Mouse (Mus musculus): Measurements from ENCODE around the gene Rmdn2.

The Rmdn2 gene

GRCm38 (mm10) chr17:79611545-79611944, at the start of gene Rmdn2:
Rmdn2 (plus strand) TSS chr17:79611863.
- DNase-seq (ENCODE audit: low spot score in 2 of 2): no peak

DNA sequence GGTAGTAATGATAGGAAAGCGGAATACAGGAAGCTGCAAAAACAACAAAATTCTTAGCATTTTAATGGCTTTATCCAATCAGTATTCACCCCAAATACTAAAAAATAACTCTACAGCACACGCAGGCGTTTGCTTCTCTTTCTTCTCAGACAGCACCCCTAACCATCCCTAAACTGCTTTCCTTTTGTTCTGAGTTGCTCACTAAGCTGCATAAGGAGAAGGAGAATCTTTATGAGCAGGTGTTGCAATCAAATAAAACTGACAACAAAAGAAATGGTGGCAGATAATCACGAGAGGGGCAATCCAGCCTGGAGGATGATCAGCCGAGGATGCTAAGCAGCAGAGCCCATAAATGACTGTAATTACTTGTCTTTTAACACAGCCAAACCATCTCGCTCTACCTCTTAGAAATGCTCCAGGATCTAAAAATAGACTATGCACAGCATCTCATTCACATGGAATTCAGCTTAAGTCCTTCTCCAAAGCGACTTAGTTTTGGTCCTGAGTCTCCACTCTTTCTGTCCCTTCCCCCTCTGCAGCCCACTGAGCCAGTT, 48.5 kb upstream of the Rmdn2 start:
- peak in 1 of 2 experiments; percentile 25 for DNase-seq (ENCODE audit: low spot score in 2 of 2)

DNA sequence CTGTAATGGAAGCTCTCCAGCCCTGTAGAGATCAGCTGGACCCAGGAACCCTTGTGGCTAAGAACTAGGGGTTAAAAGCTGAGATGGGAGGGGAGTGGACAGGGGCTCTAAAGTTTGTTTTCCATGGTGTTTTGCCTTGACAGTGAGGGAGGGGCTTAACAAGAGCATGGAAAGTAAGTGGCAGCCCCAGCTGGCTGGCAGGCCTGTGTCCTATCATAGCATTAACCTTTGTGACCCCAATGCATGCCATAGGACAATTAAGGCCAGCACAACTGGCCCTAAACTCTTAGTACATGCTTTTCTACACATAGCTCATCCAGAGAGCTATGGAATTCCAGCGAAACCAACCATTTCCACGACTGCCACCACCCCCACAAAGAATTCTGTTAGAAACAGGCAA, 47.9 kb upstream of the Rmdn2 start:
- no peak for DNase-seq (ENCODE audit: low spot score in 2 of 2)

DNA sequence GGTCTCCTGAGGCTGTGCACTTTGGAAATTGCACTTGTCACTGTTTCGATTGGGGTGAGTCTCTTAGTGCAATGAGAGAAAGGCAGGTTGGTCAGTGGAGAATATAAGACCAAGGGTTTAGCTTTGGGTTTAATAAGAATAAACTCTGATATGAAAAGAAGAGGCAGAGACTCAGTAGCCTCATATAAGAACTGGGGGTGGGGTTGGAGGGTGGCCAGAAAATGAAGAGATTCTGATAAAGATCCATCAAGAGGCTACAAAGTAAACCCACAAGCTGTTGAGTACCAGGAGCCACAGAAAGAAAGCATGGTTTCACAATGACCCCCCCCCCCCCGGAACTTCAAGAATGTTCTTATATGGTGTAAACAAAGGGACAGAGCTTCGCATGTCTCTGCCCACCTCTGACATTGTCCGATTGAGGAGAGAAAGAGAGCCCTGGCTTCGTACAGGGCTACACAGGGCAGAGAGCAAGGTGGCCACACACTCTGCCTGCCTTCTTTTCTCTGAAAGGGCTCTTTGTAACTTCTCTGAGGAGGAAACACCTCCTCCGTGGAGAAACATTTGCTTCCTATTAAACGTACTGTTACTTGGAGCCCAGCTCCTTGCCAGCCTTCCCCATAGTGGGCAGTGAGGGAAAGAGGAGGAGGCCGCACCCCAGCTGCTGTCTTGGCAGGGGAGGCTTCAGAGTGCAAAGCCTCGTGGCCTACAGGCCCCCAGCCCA, 46.3 kb upstream of the Rmdn2 start:
- peak in 1 of 2 experiments; percentile 25 for DNase-seq (ENCODE audit: low spot score in 2 of 2)

DNA sequence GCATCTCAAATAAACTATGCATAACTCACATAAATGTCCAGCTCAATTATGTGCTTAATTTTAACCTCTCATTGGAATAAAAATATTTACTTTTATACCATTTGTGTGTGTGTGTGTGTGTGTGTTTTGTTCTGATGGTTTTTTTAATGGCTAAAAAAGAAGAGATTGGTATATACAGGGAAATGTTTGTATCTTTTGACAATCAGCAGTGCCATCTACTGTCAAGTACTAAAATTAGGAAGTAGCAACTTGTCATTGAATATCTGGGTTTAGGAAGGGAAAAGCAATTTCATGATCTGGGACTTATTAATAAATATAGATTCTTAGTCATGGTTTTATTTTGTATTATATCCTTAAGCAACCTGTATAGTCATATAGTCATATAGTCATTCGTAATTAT, 43.3 kb upstream of the Rmdn2 start:
- no peak for DNase-seq (ENCODE audit: low spot score in 2 of 2)

DNA sequence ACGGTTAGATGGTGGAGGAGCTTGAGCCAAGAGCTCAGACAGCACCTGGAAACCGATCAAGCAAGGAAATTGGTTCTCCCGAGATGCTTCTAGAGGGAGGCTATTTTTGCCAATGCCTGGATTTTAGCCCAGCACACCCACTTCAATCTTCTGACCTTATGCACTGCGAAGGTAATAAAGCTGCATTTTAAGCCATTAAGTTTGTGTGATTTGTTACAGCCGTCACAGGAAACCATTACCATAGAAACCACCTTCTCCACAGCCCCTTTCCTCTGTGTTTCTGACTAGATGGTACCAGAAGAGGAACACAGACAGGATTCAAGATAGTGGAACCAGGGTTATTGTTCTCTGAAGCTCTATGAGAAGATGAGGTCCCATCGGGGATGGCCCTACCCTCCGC, 33.3 kb upstream of the Rmdn2 start:
- DNase-seq (ENCODE audit: low spot score in 2 of 2): no peak

DNA sequence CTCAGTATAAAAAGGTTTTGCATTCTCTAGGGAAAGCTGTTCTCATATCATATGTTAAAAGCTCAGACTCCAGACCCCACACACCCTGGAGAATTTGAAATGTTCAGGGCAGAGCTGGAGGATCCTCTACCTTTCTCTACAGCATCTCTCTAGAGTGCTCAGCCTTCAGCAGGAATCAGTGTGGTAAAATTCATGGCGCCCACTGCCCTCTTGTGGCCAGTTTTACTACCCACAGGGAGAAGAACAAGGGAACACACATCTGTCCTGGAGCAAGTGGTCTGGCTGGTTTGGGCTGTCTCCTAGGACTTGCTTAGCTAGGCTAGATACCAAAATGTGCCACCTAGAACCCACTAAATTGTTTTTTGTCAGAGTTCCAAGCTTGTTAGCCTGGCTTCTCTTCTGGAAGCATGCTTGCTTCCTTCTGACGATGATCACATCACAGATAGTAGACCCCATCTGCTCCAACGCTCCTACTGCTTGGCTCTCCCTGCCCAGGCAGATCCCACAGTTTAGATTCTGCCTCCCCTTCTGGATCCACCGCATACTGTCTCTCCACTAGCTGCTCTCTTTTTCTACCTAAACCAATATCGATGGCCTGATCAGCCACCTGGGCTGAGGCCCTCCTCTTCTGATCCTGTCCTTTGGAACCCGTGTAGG, 31.3 kb upstream of the Rmdn2 start:
- DNase-seq (ENCODE audit: low spot score in 2 of 2): peak; percentile 76 to 85

DNA sequence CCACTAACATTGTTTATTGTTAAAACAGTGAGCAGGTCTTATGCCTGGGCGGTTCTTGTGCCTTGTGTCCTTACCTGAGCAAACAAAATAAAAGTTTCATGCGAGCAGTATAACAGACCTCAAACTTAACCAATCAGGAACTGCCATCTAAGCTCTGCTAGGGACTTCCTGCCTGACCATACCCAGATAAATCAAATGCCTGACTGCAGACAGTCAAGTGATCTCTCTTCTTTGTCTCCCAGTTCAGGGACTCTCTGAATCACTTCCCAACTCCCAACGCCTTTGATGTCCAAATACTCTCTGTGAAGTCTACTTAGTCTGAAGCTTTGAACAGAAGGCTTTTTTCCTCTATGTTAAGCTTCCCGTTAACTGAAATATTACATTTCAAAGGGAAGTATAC, 28.2 kb upstream of the Rmdn2 start:
- no peak for DNase-seq (ENCODE audit: low spot score in 2 of 2)

GRCm38 (mm10) chr17:79584246-79584800, 27.3 kb upstream of the Rmdn2 start:
- DNase-seq (ENCODE audit: low spot score in 2 of 2): no peak

- no peak for DNase-seq (ENCODE audit: low spot score in 2 of 2)
Observed at GRCm38 (mm10) chr17:79589913-79590312, 21.8 kb upstream of the Rmdn2 start.

GRCm38 (mm10) chr17:79595996-79596395, 15.7 kb upstream of the Rmdn2 start:
- no peak for DNase-seq (ENCODE audit: low spot score in 2 of 2)

DNA sequence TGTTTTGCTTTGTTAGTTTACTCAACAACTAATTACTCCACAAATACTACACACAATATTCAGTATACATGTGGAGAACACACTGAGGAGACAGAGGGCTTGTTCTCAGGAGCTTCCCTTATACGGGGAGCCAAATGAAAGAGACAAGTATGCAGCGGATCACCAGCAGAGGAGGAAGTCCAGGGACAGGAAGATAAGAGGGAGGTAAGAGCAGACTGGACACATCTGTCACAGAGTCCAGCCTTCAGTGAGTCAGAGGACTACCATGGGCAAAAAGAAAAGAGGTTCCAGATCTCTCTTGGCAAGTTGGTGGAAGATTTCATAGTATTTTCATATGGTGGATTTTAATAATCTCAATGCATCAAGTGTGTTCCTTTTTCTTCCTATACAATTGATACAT, 13.5 kb upstream of the Rmdn2 start:
- DNase-seq (ENCODE audit: low spot score in 2 of 2): no peak

DNA sequence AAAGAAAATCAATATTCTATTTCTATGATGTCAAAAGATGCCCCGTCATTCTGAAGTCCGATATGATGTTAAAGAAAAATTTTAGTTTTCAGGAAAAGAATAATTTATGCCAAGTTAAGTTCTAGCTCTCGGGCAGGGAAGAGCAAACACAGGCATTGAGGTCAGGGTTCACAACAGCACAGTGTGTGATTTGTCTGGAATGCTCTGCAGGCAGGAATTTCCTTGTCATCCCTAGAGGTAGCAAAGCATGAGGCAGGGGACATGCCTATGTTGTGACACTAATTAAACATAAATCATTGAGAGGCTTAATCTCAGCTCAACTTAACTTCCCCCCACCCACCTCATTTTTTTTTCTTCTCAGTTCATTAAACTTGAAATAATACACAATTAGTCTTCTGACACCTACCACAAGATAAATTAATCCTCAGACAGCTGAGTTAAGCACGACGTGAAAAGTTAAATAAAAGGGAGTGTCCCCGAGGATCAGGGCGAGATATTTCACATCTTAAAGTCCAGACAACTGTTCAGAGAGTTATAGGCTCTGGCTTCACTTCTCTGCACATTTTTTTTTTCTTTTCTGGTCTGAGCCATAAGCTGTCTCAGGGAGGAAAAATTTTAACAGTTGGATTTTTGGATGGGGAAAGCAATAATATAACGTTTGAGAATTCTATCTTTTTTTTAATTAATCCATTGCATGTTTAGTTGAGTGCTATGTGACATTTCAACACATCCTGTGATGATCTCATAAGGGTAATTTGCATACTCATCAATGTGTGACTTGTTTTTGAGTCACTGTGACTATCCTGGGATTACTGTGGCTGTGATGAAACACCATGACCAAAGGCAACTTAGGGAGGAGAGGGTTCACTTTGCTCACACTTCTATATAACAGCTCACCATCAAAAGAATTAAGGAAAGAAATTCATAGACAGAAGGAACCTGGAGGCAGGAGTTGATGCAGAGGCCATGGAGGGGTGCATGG, 12.8 kb upstream of the Rmdn2 start:
- DNase-seq (ENCODE audit: low spot score in 2 of 2): no peak

GRCm38 (mm10) chr17:79600108-79600507, 11.6 kb upstream of the Rmdn2 start:
- no peak for DNase-seq (ENCODE audit: low spot score in 2 of 2)

DNA sequence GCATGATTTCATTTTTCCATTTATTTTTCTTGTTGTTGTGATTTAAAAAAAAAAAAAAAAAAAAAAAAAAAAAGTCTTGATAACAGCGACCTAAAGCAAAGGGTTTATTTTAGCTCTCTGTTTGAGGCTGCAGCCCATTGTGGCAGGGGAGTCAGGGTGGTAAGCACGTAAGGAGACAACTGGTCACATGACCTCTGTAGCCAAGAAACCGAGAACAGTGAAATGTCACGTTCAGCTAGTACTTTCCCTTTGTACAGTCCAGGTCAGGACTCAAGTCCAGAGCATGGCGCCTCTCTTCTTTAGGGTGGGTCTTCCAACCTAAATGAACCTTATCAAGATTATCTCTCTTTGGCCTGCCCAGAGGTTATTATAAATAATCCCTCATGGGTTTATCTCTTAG, 9.3 kb upstream of the Rmdn2 start:
- no peak for DNase-seq (ENCODE audit: low spot score in 2 of 2)

- no peak for DNase-seq (ENCODE audit: low spot score in 2 of 2)
Observed at GRCm38 (mm10) chr17:79603427-79603826, 8.2 kb upstream of the Rmdn2 start.

GRCm38 (mm10) chr17:79605794-79606193, 5.9 kb upstream of the Rmdn2 start:
- DNase-seq (ENCODE audit: low spot score in 2 of 2): no peak

DNA sequence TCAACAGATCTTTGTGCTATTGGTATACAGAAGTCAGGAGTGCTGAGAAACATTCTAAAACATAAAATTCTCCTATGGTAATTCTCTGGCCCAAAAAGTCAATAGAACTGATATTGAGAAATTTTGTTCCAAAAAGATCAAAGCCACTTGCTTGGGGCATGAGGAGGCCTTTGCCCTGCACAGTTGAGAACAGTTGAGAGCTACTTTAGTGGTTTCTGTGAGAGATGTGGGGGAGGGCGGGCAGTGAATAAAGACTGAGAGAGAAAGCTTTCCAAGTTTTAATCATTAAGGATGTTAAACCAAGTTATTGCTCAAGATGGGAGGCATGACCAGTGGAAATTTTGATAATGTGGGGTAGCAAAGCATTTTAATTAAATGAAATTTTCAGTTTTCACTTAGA, 2.0 kb upstream of the Rmdn2 start:
- no peak for DNase-seq (ENCODE audit: low spot score in 2 of 2)

DNA sequence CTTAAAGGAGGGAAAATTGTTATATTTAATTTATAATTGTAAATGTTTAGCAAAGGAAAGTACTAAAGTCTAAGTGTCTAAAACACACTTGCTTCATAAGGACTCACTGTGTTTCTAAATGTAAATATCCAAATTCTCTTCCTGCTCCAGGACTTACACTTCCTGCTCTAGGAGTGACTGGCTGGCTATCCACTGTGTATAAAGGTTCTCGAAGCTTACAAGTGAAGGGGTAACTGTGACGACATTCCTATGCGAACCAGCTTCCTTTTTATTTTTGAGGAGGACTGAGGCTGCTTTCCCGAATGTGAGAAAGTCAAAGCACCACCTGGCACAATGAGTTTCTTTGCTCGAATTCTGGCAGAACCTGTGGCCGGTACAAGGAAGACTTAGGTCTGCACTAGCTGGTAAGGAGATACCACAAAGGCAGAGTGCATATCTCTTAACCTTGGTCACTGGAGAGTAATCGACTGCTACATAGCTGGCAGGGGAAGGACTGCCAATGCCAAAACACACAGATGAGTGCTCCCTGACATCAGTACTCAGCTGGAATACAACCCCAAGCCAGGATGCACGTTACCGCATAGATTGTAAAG, 1.4 kb upstream of the Rmdn2 start:
- DNase-seq (ENCODE audit: low spot score in 2 of 2): no peak

DNA sequence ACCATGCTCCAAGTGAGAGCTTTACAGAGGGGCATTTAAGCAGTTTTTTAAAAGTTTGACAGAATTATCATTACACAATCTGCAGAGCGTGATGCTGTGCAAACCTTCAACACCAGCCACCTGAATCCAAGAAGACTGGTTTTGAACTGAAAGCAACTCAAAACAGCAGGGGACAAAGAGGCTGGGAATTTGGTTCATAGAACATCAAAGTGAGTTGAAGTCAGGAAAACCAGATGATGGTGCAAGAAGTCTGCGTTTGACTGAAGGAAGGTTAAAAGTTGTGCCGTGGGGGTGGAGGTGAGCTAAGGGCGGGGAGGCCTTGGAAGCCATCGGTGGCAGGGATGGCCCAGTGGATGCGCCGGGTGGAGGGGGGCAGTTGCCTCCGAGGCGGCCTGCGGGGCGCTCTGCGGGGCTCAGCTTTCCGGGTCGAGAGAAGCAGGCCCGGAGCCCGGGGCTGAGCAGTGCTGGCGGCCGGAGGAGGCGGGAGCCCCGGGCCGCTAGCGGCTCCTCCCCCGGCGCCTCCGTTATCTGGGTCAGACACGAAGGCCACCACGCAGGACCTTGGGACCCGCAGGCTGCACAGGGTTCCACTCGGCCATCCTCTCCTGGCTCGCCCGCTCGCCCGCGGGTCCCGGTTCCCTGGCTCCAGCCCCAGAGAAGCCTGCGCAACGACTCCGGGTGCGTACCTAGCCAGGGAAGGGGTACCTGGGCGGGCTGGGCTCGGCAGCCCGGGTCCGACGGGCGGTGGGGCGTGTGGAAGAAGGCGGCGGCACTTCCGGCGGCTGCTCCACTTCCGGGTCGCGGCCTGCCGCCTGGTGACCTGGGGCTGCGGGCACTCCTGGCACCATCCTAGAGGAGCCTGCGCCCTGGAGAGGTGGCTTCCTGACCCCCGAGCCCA, 3.3 kb downstream of the Rmdn2 start:
- DNase-seq (ENCODE audit: low spot score in 2 of 2): peak; percentile 79 to 82

Measured in right cerebral cortex, postnatal 10 days (tissue).